In the genomic region with DNA sequence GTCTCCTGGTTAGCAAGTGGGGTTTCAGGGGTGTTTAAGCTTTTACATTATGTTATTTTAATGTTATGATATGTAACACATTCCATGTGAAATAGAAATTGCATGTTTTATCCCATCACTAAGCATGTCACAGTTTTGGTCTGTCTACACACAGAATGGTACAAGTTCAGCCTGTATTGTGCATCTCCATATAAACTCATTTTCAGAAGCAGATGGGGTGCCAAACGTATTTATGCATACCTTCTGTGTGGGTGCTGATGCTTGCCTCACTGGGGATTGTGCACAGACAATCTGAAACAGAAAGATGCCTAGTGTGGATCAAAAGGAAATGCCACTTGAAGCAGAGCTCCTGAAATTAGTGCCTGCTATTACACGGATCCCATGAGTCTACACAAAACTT, we compare ENCODE assay signal across 19 mouse cellular contexts.
"Had no signal": no experiment of that assay in that cellular context is flagged by ENCODE, and none has a peak within 500 bp of the region (broad histone marks: within the 10 kb centered on the region; RNA-seq: fewer than 3 reads in every experiment).

No protein-coding gene starts in this region.

- H3K4me1 ChIP-seq: midbrain, embryonic 10.5 days; midbrain, embryonic 12.5 days; neural tube, embryonic 13.5 days; neural tube, embryonic 15.5 days; stomach, embryonic 15.5 days had no signal

- H3K27me3 ChIP-seq: midbrain, embryonic 12.5 days; neural tube, embryonic 13.5 days; neural tube, embryonic 15.5 days; stomach, embryonic 15.5 days had no signal

- H3K9ac ChIP-seq: liver, postnatal 0 days; lung, embryonic 14.5 days; midbrain, embryonic 12.5 days; neural tube, embryonic 13.5 days; neural tube, embryonic 15.5 days; stomach, embryonic 15.5 days had no signal

- ATAC-seq: liver, postnatal 0 days; midbrain, embryonic 16.5 days had no signal

- H3K36me3 ChIP-seq: midbrain, embryonic 10.5 days; midbrain, embryonic 12.5 days; neural tube, embryonic 13.5 days; neural tube, embryonic 15.5 days; stomach, embryonic 15.5 days had no signal

- H3K4me3 ChIP-seq: midbrain, embryonic 10.5 days; midbrain, embryonic 12.5 days; myocyte; neural tube, embryonic 13.5 days; neural tube, embryonic 15.5 days; stomach, embryonic 15.5 days had no signal

- H3K9me3 ChIP-seq: midbrain, embryonic 10.5 days; midbrain, embryonic 12.5 days; neural tube, embryonic 13.5 days; neural tube, embryonic 15.5 days; stomach, embryonic 15.5 days had no signal

- H3K27ac ChIP-seq: midbrain, embryonic 10.5 days; midbrain, embryonic 12.5 days; neural tube, embryonic 13.5 days; neural tube, embryonic 15.5 days; stomach, embryonic 15.5 days; stomach, postnatal 0 days had no signal

- DNase-seq: liver, postnatal 0 days; lung, embryonic 14.5 days; lung, postnatal 10 days; lung, postnatal 4 days; midbrain, embryonic 14.5 days; retina, postnatal 1 day; right cerebral cortex, adult 18-20 months; right cerebral cortex, postnatal 25 days; right cerebral cortex, postnatal 4 days; thymus, postnatal 14 days; thymus, postnatal 36 days had no signal

- H3K4me2 ChIP-seq: lung, embryonic 14.5 days; midbrain, embryonic 12.5 days; neural tube, embryonic 13.5 days; neural tube, embryonic 15.5 days; stomach, embryonic 15.5 days had no signal
